Mouse (Mus musculus) neural tube, embryonic 12.5 days (tissue): Measurements from ENCODE around the gene Olfr312. TPM values are rescaled to one million over a fixed set of nuclear protein-coding genes. Genes with fewer than 3 reads are reported as not detected.

Experiments used
- ATAC-seq: fragments of 200-750 bp; cut with Nextera tagmentation; 2 replicates; pipeline ENCODE4 v1.8.0; 2017; ENCODE audit warnings: low read depth, mild to moderate bottlenecking, moderate TSS enrichment, moderate library complexity; ENCODE audit not compliant: low FRiP score
- H3K27ac ChIP-seq: fragments of 300-500 bp; sonication (generic); 2 replicates; pipeline ENCODE4 v1.5.1; 2016
- H3K27me3 ChIP-seq: fragments of 300-500 bp; sonication (generic); replicated peaks from 2 replicates; pipeline ENCODE4 v1.6.1; 2016; ENCODE audit warnings: mild to moderate bottlenecking
- H3K36me3 ChIP-seq: fragments of 300-500 bp; sonication (generic); 2 replicates; pipeline ENCODE4 v1.6.1; 2016; ENCODE audit warnings: mild to moderate bottlenecking
- H3K4me1 ChIP-seq: fragments of 300-500 bp; sonication (generic); 2 replicates; pipeline ENCODE4 v1.6.1; 2016
- H3K4me2 ChIP-seq: fragments of 300-500 bp; sonication (generic); replicated peaks from 2 replicates; pipeline ENCODE4 v1.6.1; 2016; ENCODE audit warnings: mild to moderate bottlenecking
- H3K4me3 ChIP-seq: fragments of 300-500 bp; sonication (generic); 2 replicates; pipeline ENCODE4 v1.5.1; 2016
- H3K9ac ChIP-seq: fragments of 300-500 bp; sonication (generic); 2 replicates; pipeline ENCODE4 v1.6.1; 2016; ENCODE audit warnings: mild to moderate bottlenecking
- H3K9me3 ChIP-seq: fragments of 300-500 bp; sonication (generic); 2 replicates; pipeline ENCODE4 v1.6.1; 2016; ENCODE audit warnings: mild to moderate bottlenecking
- WGBS: fragments of 180-500 bp; shearing (Covaris S2); methylation state at CpG from one replicate; pipeline ENCODE4 v1.1.7; 2016; 5-methylcytosine and 5-hydroxymethylcytosine counted together
- polyA plus RNA-seq: library from polyadenylated mRNA; unstranded; fragments of >200 nt; fragmentation: Nextera tagmentation; extraction: Ambion mirVana; gene quantifications from 2 replicates; pipeline ENCODE4 v1.2.1, GENCODE M21; 2016

The Olfr312 gene
- polyA plus RNA-seq, 1 experiment from 2014 or later: not detected

GRCm38 (mm10) chr11:58867954-58868330 lies 38.9 kb downstream of the Olfr312 start:
- H3K9ac ChIP-seq: peak overlapping the region; percentile 77; the same call in 1 of the 2 replicates
- H3K4me3 ChIP-seq: peak overlapping the region; percentile 65
- H3K9me3 ChIP-seq: no peaks in the 10 kb centered on the region
- WGBS: 76% methylated on average over 6 of the region's 6 CpGs
- H3K36me3 ChIP-seq: peaks cover 12% of the 10 kb centered on the region; the same call in 1 of the 2 replicates
- H3K4me2 ChIP-seq: peak overlapping the region; percentile 79
- H3K27me3 ChIP-seq: no peaks in the 10 kb centered on the region
- H3K4me1 ChIP-seq: peaks cover 18% of the 10 kb centered on the region
- 0 out of 2 replicates have a peak, but pooled peaks have one; percentile 7 for ATAC-seq
- no peak overlapping the region for H3K27ac ChIP-seq

GRCm38 (mm10) chr11:58870961-58871360 lies 41.9 kb downstream of the Olfr312 start:
- no peak overlapping the region for H3K4me2 ChIP-seq
- H3K9ac ChIP-seq: no peak overlapping the region
- H3K4me1 ChIP-seq: peaks cover 18% of the 10 kb centered on the region
- no peaks in the 10 kb centered on the region for H3K27me3 ChIP-seq
- H3K9me3 ChIP-seq: no peaks in the 10 kb centered on the region
- H3K4me3 ChIP-seq: no peak overlapping the region
- no peak overlapping the region for H3K27ac ChIP-seq
- peaks cover 12% of the 10 kb centered on the region; the same call in 1 of the 2 replicates for H3K36me3 ChIP-seq
- ATAC-seq: no peak
- WGBS: 87% methylated on average over 4 of the region's 4 CpGs

DNA sequence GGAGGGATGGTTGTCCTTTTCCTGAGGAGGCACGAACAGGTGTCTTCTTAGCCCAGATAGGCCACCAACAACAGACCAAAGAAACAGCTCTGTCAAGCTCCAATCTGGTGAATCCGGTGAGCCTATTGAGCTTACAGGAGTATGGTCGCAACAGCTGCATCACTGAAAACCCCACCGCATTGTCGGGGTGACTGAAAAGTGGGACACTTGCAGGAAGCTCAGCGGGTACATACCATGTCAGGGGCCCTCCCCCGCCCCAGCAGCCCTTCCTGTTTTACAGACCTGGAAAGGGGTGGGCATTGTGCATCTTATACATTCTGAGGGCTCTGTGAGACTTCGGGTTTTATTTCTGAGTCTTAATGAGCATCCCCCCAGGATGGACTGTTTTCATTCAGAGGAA lies 54.7 kb downstream of the Olfr312 start:
- Histone ChIP-seq H3K4me1 (no peaks in the 10 kb centered on the region), H3K36me3 (peaks cover 36% of the 10 kb centered on the region), H3K27me3 (no peaks in the 10 kb centered on the region), H3K4me3 (no peak overlapping the region), H3K27ac (no peak overlapping the region), H3K4me2 (no peak overlapping the region), H3K9me3 (no peaks in the 10 kb centered on the region), H3K9ac (no peak overlapping the region)
- ATAC-seq: no peak
- 92% methylated on average over 8 of the region's 8 CpGs for WGBS

Other genes starting within 250 kb of the Olfr312 start
- gene Olfr324, start 234.1 kb upstream of the Olfr312 start, polyA plus RNA-seq: not detected in 2 replicates
- gene 2210407C18Rik, start 213.2 kb upstream of the Olfr312 start, polyA plus RNA-seq: not detected in 2 replicates
- gene Olfr323, start 198.7 kb upstream of the Olfr312 start, polyA plus RNA-seq: not detected in 2 replicates
- gene Trim58, start 188.8 kb upstream of the Olfr312 start, polyA plus RNA-seq: 0.41 and 0.44 TPM in 2 replicates
- not detected in 2 replicates for gene Olfr322, start 170.5 kb upstream of the Olfr312 start, polyA plus RNA-seq
- gene Olfr320, start 148.1 kb upstream of the Olfr312 start, polyA plus RNA-seq: not detected in 2 replicates
- not detected in 2 replicates for gene Olfr319, start 130.1 kb upstream of the Olfr312 start, polyA plus RNA-seq
- not detected in 2 replicates for gene Olfr318, start 105.2 kb upstream of the Olfr312 start, polyA plus RNA-seq
- gene Olfr317, start 90.0 kb upstream of the Olfr312 start, polyA plus RNA-seq: 0.06 and 0.16 TPM in 2 replicates
- not detected in 2 replicates for gene Olfr316, start 76.5 kb upstream of the Olfr312 start, polyA plus RNA-seq
- not detected in 2 replicates for gene Olfr315, start 56.0 kb upstream of the Olfr312 start, polyA plus RNA-seq
- not detected in 2 replicates for gene Olfr314, start 46.3 kb upstream of the Olfr312 start, polyA plus RNA-seq
- gene Fam183b, start 27.3 kb upstream of the Olfr312 start, polyA plus RNA-seq: 5.2 and 7.4 TPM in 2 replicates
- gene Olfr313, start 14.2 kb upstream of the Olfr312 start, polyA plus RNA-seq: not detected in 2 replicates
- not detected in 2 replicates for gene Olfr311, start 10.0 kb downstream of the Olfr312 start, polyA plus RNA-seq
- gene Gm12258, start 17.9 kb downstream of the Olfr312 start, polyA plus RNA-seq: 16.8 and 18.2 TPM in 2 replicates
- 10.7 and 10.8 TPM in 2 replicates for gene 2810021J22Rik, start 38.0 kb downstream of the Olfr312 start, polyA plus RNA-seq
- gene Zfp39, start 75.0 kb downstream of the Olfr312 start, polyA plus RNA-seq: 4.3 and 7.0 TPM in 2 replicates
- not detected in 2 replicates for gene Btnl10, start 88.7 kb downstream of the Olfr312 start, polyA plus RNA-seq
- 594 and 608 TPM in 2 replicates for gene Rnf187, start 109.7 kb downstream of the Olfr312 start, polyA plus RNA-seq
- 167 and 246 TPM in 2 replicates for gene Hist3h2ba, start 119.7 kb downstream of the Olfr312 start, polyA plus RNA-seq
- 91.6 and 103 TPM in 2 replicates for gene Hist3h2a, start 125.4 kb downstream of the Olfr312 start, polyA plus RNA-seq
- 0.84 and 1.0 TPM in 2 replicates for gene Trim17, start 125.4 kb downstream of the Olfr312 start, polyA plus RNA-seq
- gene Trim11, start 148.9 kb downstream of the Olfr312 start, polyA plus RNA-seq: 20.5 TPM in 2 replicates